Mouse (Mus musculus): Measurements from ENCODE around the gene Gm8265. TPM values are rescaled to one million over a fixed set of nuclear protein-coding genes. Genes with fewer than 3 reads are reported as not detected.
"Not testable (repeated sequence)": the region's sequence is repeated elsewhere in the genome, so short reads cannot be mapped to it uniquely, and the experiment has no call there.

Gene Gm8265
- not detected in 2 replicates for polyA plus RNA-seq (2015; fragmentation: Nextera tagmentation; extraction: Ambion mirVana)

GRCm38 (mm10) chr14:5632928-5633327 lies at the start of gene Gm8265:
Gene Gm8265, minus strand, starts transcription at chr14:5633028.
- H3K4me3 ChIP-seq (ENCODE audit: low read depth, low read length); H3K4me1 ChIP-seq (ENCODE audit: control insufficient read depth, low read depth, low read length); ATAC-seq (ENCODE audit: low read depth); H3K36me3 ChIP-seq (ENCODE audit: control insufficient read depth, insufficient read depth); H3K4me2 ChIP-seq (ENCODE audit: low read depth, low read length); H3K27me3 ChIP-seq (ENCODE audit: control insufficient read depth, insufficient read depth, low read depth, low read length); H3K27ac ChIP-seq (ENCODE audit: low read length); H3K9ac ChIP-seq (ENCODE audit: low read depth, low read length); H3K9me3 ChIP-seq (replicated peaks; ENCODE audit: control insufficient read depth, low read length): not testable (repeated sequence)
- WGBS (ENCODE audit: insufficient replicate concordance): no CpG with 5 or more reads among the region's 1 CpGs

Other genes with a start within 250 kb of the Gm8265 start
- gene Gm3500, start 244.0 kb downstream of the Gm8265 start, polyA plus RNA-seq (2015; fragmentation: Nextera tagmentation; extraction: Ambion mirVana): not detected in 2 replicates
- gene Gm3194, start 177.6 kb downstream of the Gm8265 start, polyA plus RNA-seq (2015; fragmentation: Nextera tagmentation; extraction: Ambion mirVana): not detected in 2 replicates
- not detected in 2 replicates for gene Gm8246, start 155.2 kb downstream of the Gm8265 start, polyA plus RNA-seq (2015; fragmentation: Nextera tagmentation; extraction: Ambion mirVana)
- gene Gm3187, start 148.8 kb downstream of the Gm8265 start, polyA plus RNA-seq (2015; fragmentation: Nextera tagmentation; extraction: Ambion mirVana): not detected in 2 replicates
- gene Gm3488, start 131.4 kb downstream of the Gm8265 start, polyA plus RNA-seq (2015; fragmentation: Nextera tagmentation; extraction: Ambion mirVana): not detected in 2 replicates
- gene Gm3532, start 94.5 kb downstream of the Gm8265 start, polyA plus RNA-seq (2015; fragmentation: Nextera tagmentation; extraction: Ambion mirVana): not detected in 2 replicates
- gene Gm9603, start 54.4 kb upstream of the Gm8265 start, polyA plus RNA-seq (2015; fragmentation: Nextera tagmentation; extraction: Ambion mirVana): not detected in 2 replicates
- gene Gm3373, start 108.5 kb upstream of the Gm8265 start, polyA plus RNA-seq (2015; fragmentation: Nextera tagmentation; extraction: Ambion mirVana): not detected in 2 replicates
- gene Gm3383, start 175.0 kb upstream of the Gm8265 start, polyA plus RNA-seq (2015; fragmentation: Nextera tagmentation; extraction: Ambion mirVana): not detected in 2 replicates
- gene Gm3424, start 197.3 kb upstream of the Gm8265 start, polyA plus RNA-seq (2015; fragmentation: Nextera tagmentation; extraction: Ambion mirVana): not detected in 2 replicates
- not detected in 2 replicates for gene Gm8237, start 247.4 kb upstream of the Gm8265 start, polyA plus RNA-seq (2015; fragmentation: Nextera tagmentation; extraction: Ambion mirVana)